Mouse (Mus musculus): ENCODE data around the gene Adam22.

- TF ChIP-seq CTCF (conservative IDR thresholded peaks at IDR 0.05; ENCODE audit: insufficient read depth, insufficient read length, low read depth, low read length): no peak
- no peak for TF ChIP-seq POLR2A (IDR thresholded peaks at IDR 0.05; ENCODE audit: low read depth, low read length)
These were observed 282.3 kb downstream of the Adam22 start for GRCm38 (mm10) chr5:8085661-8086060.

All from kidney, adult 2 months (tissue).